Mouse (Mus musculus): ENCODE measurements at regions not wholly inside any gene's neighbourhood (a gene's known extent, or its start where the extent isn't known, plus 50 kb on each side); places are given as distances from the start of the nearest gene placed in this dataset.

DNA sequence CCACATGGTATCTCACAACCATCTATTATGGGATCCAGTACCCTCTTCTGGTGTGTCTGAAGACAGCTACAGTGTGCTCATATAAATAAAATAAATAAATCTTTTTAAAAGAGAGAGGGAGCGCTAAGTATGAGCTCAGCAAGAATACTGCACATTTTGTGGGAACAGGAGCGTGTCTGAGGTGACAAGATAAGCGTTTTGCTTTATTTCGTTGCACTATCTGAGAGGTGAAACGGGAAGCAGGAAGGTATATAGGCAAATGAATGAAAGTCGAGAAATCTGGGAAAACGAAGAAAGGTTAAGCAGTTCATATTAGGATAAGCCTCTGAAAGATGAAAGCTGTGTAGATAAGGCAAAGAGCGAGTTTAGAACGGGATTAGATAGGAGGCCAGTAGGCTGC is 61.7 kb upstream of the Foxn3 start:
- H3K27me3 ChIP-seq (replicated peaks; ENCODE audit: control insufficient read depth, insufficient read depth, low read length), result no peaks in the 10 kb centered on the region; the same call in 1 of the 2 replicates
- H3K4me1 ChIP-seq (ENCODE audit: control insufficient read depth, insufficient read depth, low read length), result no peaks in the 10 kb centered on the region
- 83% methylated on average over 9 of the region's 9 CpGs for WGBS

DNA sequence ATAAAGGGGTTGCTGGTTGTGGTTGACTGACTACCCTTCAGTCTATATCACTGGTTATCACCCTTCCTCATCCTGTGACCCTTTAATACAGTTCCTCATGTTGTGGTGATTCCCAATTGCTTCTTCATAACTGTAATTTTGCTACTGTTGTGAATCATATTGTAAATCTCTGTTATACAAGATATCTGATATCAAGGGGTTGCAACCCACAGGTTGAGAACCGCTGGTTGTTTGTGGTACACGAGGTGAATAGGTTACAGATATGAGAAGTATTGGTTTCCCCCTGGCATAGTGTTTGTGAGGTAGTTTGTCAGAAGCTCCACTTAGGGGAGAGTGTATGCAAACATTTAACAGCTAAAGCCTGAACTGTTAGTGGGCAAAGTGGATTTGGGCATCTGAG is 58.9 kb upstream of the Foxn3 start:
- WGBS, result 82% methylated on average over 2 of the region's 2 CpGs
- H3K4me1 ChIP-seq (ENCODE audit: control insufficient read depth, insufficient read depth, low read length), result no peaks in the 10 kb centered on the region
- no peaks in the 10 kb centered on the region for H3K9me3 ChIP-seq (ENCODE audit: control insufficient read depth, low read length)
- ATAC-seq (ENCODE audit: low read depth), result no peak
- DNase-seq (ENCODE audit: low spot score), result no peak
- no peaks in the 10 kb centered on the region for H3K36me3 ChIP-seq (ENCODE audit: control insufficient read depth, insufficient read depth, low read length)
- H3K4me2 ChIP-seq (ENCODE audit: low read depth, low read length), result no peak overlapping the region
- no peak overlapping the region for H3K4me3 ChIP-seq (ENCODE audit: low read depth, low read length)
- no peaks in the 10 kb centered on the region; the same call in 1 of the 2 replicates for H3K27me3 ChIP-seq (replicated peaks; ENCODE audit: control insufficient read depth, insufficient read depth, low read length)
- H3K9ac ChIP-seq (ENCODE audit: low read depth, low read length), result no peak overlapping the region
- H3K27ac ChIP-seq (replicated peaks; ENCODE audit: low read depth, low read length), result no peak overlapping the region

More for the DNA sequence above, 61.7 kb upstream of the Foxn3 start:
- DNase-seq (ENCODE audit: low spot score), result no peak
- Histone ChIP-seq H3K4me2 (ENCODE audit: low read depth, low read length) (no peak overlapping the region), H3K4me3 (ENCODE audit: low read depth, low read length) (no peak overlapping the region), H3K27ac (replicated peaks; ENCODE audit: low read depth, low read length) (no peak overlapping the region), H3K9ac (ENCODE audit: low read depth, low read length) (no peak overlapping the region), H3K36me3 (ENCODE audit: control insufficient read depth, insufficient read depth, low read length) (no peaks in the 10 kb centered on the region), H3K9me3 (ENCODE audit: control insufficient read depth, low read length) (no peaks in the 10 kb centered on the region)
- ATAC-seq (ENCODE audit: low read depth), result no peak

DNA sequence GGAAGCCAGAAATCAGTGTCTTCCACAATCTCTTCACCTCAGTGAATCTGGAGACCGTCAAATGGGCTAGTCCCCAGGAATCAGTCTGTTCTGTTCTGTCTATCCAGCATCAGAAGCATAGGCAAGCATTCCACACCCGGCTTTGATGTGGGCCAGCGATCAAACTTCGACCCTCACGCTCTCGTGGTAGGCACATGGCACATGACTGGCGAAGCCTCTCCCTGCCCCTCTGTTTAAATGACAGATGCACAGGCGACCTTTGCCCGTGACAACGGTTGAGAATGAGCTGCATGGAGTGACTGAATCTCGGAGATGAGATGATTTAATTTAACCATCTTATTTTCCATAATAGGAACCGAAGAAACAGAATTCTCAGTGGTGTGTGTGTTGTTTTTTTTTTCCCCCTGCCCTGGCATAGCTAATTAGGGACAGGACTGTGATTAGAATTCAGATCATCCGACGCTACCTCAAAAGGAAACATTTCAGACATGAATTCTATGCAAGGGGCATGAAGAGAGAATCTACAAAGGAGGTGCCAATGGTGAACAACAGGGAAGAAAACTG is 53.9 kb upstream of the Foxn3 start:
- ATAC-seq (ENCODE audit: low read depth), result no peak
- no peak for DNase-seq (ENCODE audit: low spot score)
- Histone ChIP-seq H3K9ac (ENCODE audit: low read depth, low read length) (no peak overlapping the region), H3K27ac (replicated peaks; ENCODE audit: low read depth, low read length) (no peak overlapping the region), H3K4me2 (ENCODE audit: low read depth, low read length) (no peak overlapping the region), H3K36me3 (ENCODE audit: control insufficient read depth, insufficient read depth, low read length) (no peaks in the 10 kb centered on the region), H3K27me3 (replicated peaks; ENCODE audit: control insufficient read depth, insufficient read depth, low read length) (no peaks in the 10 kb centered on the region), H3K9me3 (ENCODE audit: control insufficient read depth, low read length) (no peaks in the 10 kb centered on the region), H3K4me3 (ENCODE audit: low read depth, low read length) (no peak overlapping the region), H3K4me1 (ENCODE audit: control insufficient read depth, insufficient read depth, low read length) (no peaks in the 10 kb centered on the region)
- 81% methylated on average over 14 of the region's 14 CpGs for whole genome bisulfite sequencing

- Histone ChIP-seq H3K27ac (replicated peaks; ENCODE audit: low read depth, low read length) (no peak overlapping the region), H3K36me3 (ENCODE audit: control insufficient read depth, insufficient read depth, low read length) (no peaks in the 10 kb centered on the region), H3K9me3 (ENCODE audit: control insufficient read depth, low read length) (no peaks in the 10 kb centered on the region), H3K27me3 (replicated peaks; ENCODE audit: control insufficient read depth, insufficient read depth, low read length) (no peaks in the 10 kb centered on the region), H3K9ac (ENCODE audit: low read depth, low read length) (no peak overlapping the region), H3K4me1 (ENCODE audit: control insufficient read depth, insufficient read depth, low read length) (no peaks in the 10 kb centered on the region), H3K4me3 (ENCODE audit: low read depth, low read length) (no peak overlapping the region), H3K4me2 (ENCODE audit: low read depth, low read length) (no peak overlapping the region)
- no peak for ATAC-seq (ENCODE audit: low read depth)
- no peak for DNase-seq (ENCODE audit: low spot score)
- WGBS, result 39% methylated on average over 6 of the region's 6 CpGs
Observed at GRCm38 (mm10) chr12:99614420-99614819, 51.0 kb upstream of the Foxn3 start.
